In genomic region chr1:182714236-182714935, GRCm38 (mm10) we compare ENCODE assay signal across 44 mouse cellular contexts. TPM values are rescaled to one million over a fixed set of nuclear protein-coding genes. Genes with fewer than 3 reads are reported as not detected.
"Had no signal": no experiment of that assay in that cellular context is flagged by ENCODE, and none has a peak within 500 bp of the region (broad histone marks: within the 10 kb centered on the region; RNA-seq: fewer than 3 reads in every experiment).

No protein-coding gene starts in this region.

- H3K27ac ChIP-seq: limb, embryonic 10.5 days; limb, embryonic 12.5 days; limb, embryonic 13.5 days; limb, embryonic 15.5 days; liver, embryonic 12.5 days; liver, embryonic 13.5 days; liver, embryonic 14.5 days; liver, embryonic 15.5 days; lung, embryonic 15.5 days; macrophage; midbrain, embryonic 10.5 days; midbrain, embryonic 12.5 days; midbrain, embryonic 13.5 days; midbrain, embryonic 15.5 days had no signal

- H3K4me2 ChIP-seq: limb, embryonic 12.5 days; limb, embryonic 13.5 days; limb, embryonic 15.5 days; liver, embryonic 11.5 days; liver, embryonic 12.5 days; liver, embryonic 13.5 days; liver, embryonic 15.5 days; lung, embryonic 14.5 days; lung, embryonic 15.5 days; midbrain, embryonic 11.5 days; midbrain, embryonic 12.5 days; midbrain, embryonic 13.5 days; midbrain, embryonic 15.5 days had no signal

- ATAC-seq: liver, embryonic 12.5 days; liver, postnatal 0 days; lung, postnatal 0 days; midbrain, embryonic 13.5 days; midbrain, embryonic 15.5 days; midbrain, embryonic 16.5 days had no signal

- H3K9me3 ChIP-seq: limb, embryonic 10.5 days; limb, embryonic 12.5 days; limb, embryonic 13.5 days; limb, embryonic 15.5 days; liver, embryonic 12.5 days; liver, embryonic 13.5 days; liver, embryonic 15.5 days; lung, embryonic 15.5 days; megakaryocyte, embryonic 14.5 days; midbrain, embryonic 10.5 days; midbrain, embryonic 12.5 days; midbrain, embryonic 15.5 days had no signal

- DNase-seq: left cerebral cortex, postnatal 4 days; liver; liver, embryonic 13.5 days; liver, postnatal 0 days; lung, adult 18-20 months; lung, adult 2 months; lung, embryonic 14.5 days; lung, postnatal 10 days; lung, postnatal 14 days; lung, postnatal 36 days; lung, postnatal 4 days; midbrain, embryonic 14.5 days had no signal

- H3K4me1 ChIP-seq: limb, embryonic 12.5 days; limb, embryonic 13.5 days; limb, embryonic 15.5 days; liver, embryonic 12.5 days; liver, embryonic 13.5 days; liver, embryonic 15.5 days; lung, embryonic 15.5 days; megakaryocyte, embryonic 14.5 days had no signal

- H3K4me3 ChIP-seq: limb, embryonic 10.5 days; limb, embryonic 12.5 days; limb, embryonic 13.5 days; limb, embryonic 15.5 days; liver, embryonic 12.5 days; liver, embryonic 13.5 days; liver, embryonic 15.5 days; lung, embryonic 15.5 days; megakaryocyte, embryonic 14.5 days; midbrain, embryonic 10.5 days; midbrain, embryonic 12.5 days; midbrain, embryonic 13.5 days; midbrain, embryonic 15.5 days; myocyte had no signal

- H3K9ac ChIP-seq: limb, embryonic 12.5 days; limb, embryonic 13.5 days; limb, embryonic 15.5 days; liver, embryonic 12.5 days; liver, embryonic 13.5 days; liver, embryonic 14.5 days; liver, embryonic 15.5 days; liver, postnatal 0 days; lung, embryonic 14.5 days; lung, embryonic 15.5 days; midbrain, embryonic 12.5 days; midbrain, embryonic 13.5 days; midbrain, embryonic 15.5 days had no signal

- H3K27me3 ChIP-seq: limb, embryonic 12.5 days; limb, embryonic 13.5 days; limb, embryonic 15.5 days; liver, embryonic 12.5 days; liver, embryonic 13.5 days; liver, embryonic 15.5 days; lung, embryonic 15.5 days; midbrain, embryonic 12.5 days; midbrain, embryonic 13.5 days; midbrain, embryonic 15.5 days had no signal

- H3K36me3 ChIP-seq: limb, embryonic 10.5 days; limb, embryonic 12.5 days; limb, embryonic 13.5 days; limb, embryonic 15.5 days; liver, embryonic 12.5 days; liver, embryonic 13.5 days; liver, embryonic 15.5 days; lung, embryonic 15.5 days; midbrain, embryonic 10.5 days; midbrain, embryonic 12.5 days; midbrain, embryonic 13.5 days; midbrain, embryonic 15.5 days had no signal

RNA-seq across cellular contexts. Expression of gene Ccdc185, which starts 34.6 kb away (rescaled TPM):
- total RNA-seq: left cerebral cortex, postnatal 10 days; left cerebral cortex, postnatal 25 days; left cerebral cortex, postnatal 4 days; liver, adult 2 months; megakaryocyte progenitor cell, adult 5-6 weeks; megakaryocyte, adult 5-6 weeks; megakaryocyte-erythroid progenitor cell, adult 5-6 weeks; midbrain, postnatal 0 days had no signal
- polyA plus RNA-seq: limb, embryonic 10.5 days; limb, embryonic 11.5 days; limb, embryonic 12.5 days; limb, embryonic 13.5 days; limb, embryonic 14.5 days; limb, embryonic 15.5 days; liver, adult 2 months; liver, embryonic 11.5 days; liver, embryonic 12.5 days; liver, embryonic 13.5 days; liver, embryonic 14.5 days; liver, embryonic 15.5 days; liver, embryonic 16.5 days; liver, postnatal 0 days; lung, adult 2 months; lung, embryonic 14.5 days; lung, embryonic 15.5 days; lung, embryonic 16.5 days; lung, postnatal 0 days; macrophage; midbrain, embryonic 10.5 days; midbrain, embryonic 11.5 days; midbrain, embryonic 12.5 days; midbrain, embryonic 13.5 days; midbrain, embryonic 14.5 days; midbrain, embryonic 15.5 days; midbrain, embryonic 16.5 days; midbrain, postnatal 0 days; myocyte; neural tube, embryonic 11.5 days had no signal

RNA-seq across cellular contexts. Expression of gene Susd4, which starts 49.3 kb away (rescaled TPM):
- total RNA-seq: megakaryocyte progenitor cell, adult 5-6 weeks; megakaryocyte, adult 5-6 weeks; monocyte, adult 5-6 weeks had no signal
- polyA plus RNA-seq: macrophage had no signal
